Mouse (Mus musculus) adrenal gland, adult (tissue): ENCODE data around the gene Mcl1.
"Not testable (repeated sequence)": the region's sequence is repeated elsewhere in the genome, so short reads cannot be mapped to it uniquely, and the experiment has no call there.

Experiments used
- DNase-seq, 2 experiments: peaks; one replicate each; pipeline ENCODE4 v3.0.0; 2022 to 2023; ENCODE audit warnings: low spot score in 1 of 2; ENCODE audit not compliant: inconsistent age in 2 of 2

The Mcl1 gene

DNA sequence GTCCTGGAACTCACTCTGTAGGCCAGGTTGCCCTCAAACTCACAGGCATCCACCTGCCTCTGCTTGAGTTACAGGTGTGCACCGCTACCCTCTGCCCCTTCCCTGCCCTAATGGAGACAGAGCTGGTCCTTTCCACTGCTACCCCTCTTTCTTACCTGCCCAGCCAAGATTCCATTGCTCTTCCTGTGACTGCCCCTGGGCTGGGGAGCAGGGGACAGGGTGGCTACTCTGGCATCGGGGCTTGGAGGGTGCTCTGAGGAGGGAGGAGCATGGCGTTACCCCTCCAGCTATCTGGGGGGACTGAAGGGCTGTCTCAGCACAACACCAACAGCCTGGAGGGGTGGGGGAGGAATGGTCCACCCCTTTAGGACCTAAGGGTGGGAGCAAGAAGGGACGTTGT is 26.7 kb downstream of the Mcl1 start:
- DNase-seq, result peak in 1 of 2 experiments; percentile 8

GRCm38 (mm10) chr3:95685701-95686100 is 27.1 kb downstream of the Mcl1 start:
- DNase-seq, result no peak

GRCm38 (mm10) chr3:95686492-95687167 is 28.0 kb downstream of the Mcl1 start:
- peak; percentile 16 to 45 for DNase-seq

DNA sequence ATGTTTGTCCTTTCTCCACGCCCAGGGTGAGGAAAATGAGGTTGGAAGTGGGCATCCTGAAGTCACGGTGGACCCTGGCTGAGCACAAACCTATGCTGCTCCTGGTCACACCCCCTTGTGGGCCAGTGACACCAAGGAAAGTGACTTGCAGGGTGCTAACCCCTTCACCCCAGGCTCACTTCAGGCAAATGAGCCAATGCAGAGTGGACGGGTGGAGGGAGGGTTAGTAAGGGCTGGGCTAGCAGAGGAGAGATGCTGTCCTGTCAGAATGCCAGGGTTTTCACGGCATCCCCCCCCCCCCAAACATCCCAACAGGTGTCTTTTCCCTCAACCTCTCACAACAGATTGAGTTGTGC is 28.6 kb downstream of the Mcl1 start:
- peak in 1 of 2 experiments; percentile 15 for DNase-seq

DNA sequence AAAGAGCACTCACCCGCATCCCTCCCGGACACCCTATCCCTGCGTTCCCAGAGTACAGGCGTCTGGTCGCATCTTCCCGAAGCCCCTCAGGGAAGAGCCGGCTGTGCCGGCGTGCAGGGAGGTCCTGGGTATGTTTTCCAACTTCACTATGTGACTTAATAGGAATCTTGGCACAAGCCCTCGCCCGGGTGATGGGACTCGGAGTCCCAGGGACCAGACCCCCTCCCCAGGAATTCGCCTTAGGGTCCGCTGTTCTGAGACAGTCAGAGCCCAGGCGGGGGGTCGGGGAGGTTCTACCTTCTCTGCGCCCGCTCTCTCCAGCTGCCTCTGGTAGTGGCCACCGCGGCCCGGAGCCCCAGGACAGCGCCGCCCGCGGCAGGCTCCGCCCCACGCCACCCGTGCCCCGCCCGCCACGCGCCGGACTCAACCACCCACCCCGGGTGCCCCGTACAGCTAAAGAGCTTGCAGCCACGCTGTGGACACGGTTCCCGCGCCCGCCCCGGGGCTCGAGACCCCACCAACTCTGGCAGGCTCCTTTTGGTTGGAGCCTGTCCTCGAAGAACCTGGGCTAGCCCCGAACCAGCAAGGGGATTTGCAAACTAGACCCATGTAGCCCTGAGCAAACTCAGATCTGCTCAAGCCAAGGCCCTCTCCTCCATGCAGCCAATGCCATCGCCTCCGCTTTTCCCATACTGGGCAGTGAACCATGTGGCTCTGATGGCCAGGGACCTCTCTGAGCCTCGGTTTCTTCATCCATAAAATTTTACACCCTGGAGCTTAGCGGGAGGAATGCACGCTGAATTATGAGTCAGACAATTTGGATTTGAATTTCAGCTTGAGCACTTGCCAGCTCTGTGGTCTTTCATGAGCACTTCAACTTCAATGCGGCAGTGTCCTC is 29.2 kb downstream of the Mcl1 start, which contains the start of gene Adamtsl4:
Gene Adamtsl4 (minus strand): TSS at position 394 of the 898 bp plus-strand sequence.
- DNase-seq, result peak; percentile 83 to 93

DNA sequence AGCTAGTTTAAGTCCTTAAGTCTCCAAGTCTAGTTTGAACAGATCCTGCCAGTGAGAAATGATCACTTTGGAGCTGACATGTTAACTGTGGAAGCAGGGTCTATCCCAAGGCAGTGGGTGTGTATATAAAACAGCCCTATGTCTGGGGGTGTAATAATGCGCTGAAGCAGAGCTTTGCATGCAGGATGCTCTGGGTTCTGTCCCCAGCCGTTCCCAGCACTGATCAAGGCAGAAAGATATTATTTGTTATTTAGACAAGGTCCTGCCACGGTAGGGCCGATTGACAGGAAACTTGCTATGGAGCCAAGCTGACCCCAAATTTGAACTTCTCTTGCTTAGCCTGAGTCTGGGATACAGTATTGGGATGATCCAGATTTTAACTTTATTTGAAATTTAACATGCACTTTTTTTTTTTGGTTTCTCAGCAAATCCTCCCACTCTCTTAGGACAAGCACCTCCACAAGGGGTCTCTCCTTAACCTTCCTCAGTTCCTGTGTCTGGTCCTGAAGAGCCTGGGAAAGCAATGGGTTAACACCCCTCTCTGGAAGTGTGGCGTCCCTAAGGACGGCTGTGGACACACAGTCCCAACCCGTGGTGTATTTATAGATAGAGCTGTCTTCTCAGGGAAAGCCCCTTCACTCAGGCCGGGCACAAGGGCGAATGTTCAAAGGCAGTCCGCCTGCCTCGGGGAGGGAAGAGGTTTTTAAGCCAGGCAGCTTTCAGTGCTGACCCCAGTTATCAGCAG is 30.8 kb downstream of the Mcl1 start:
- DNase-seq, result peak; percentile 37 to 46

GRCm38 (mm10) chr3:95689940-95690339 is 31.4 kb downstream of the Mcl1 start:
- no peak for DNase-seq

DNA sequence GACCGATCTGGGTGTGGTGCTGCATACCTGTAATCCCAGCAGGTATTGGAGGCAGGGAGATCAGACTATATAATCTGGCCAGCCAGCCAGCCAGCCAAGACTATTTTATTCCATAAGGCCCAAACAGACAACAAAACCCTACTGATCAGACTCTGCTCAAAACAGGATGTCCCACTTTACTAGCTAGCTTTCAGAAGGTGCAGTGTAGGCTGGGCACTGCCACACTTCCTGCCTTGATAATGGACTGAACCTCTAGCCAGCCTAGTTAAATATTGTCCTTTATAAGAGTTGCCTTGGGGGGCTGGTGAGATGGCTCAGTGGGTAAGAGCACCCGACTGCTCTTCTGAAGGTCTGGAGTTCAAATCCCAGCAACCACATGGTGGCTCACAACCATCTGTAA is 32.0 kb downstream of the Mcl1 start:
- not testable (repeated sequence) for DNase-seq

GRCm38 (mm10) chr3:95692677-95693076 is 34.1 kb downstream of the Mcl1 start:
- peak in 1 of 2 experiments; percentile 36 for DNase-seq

DNA sequence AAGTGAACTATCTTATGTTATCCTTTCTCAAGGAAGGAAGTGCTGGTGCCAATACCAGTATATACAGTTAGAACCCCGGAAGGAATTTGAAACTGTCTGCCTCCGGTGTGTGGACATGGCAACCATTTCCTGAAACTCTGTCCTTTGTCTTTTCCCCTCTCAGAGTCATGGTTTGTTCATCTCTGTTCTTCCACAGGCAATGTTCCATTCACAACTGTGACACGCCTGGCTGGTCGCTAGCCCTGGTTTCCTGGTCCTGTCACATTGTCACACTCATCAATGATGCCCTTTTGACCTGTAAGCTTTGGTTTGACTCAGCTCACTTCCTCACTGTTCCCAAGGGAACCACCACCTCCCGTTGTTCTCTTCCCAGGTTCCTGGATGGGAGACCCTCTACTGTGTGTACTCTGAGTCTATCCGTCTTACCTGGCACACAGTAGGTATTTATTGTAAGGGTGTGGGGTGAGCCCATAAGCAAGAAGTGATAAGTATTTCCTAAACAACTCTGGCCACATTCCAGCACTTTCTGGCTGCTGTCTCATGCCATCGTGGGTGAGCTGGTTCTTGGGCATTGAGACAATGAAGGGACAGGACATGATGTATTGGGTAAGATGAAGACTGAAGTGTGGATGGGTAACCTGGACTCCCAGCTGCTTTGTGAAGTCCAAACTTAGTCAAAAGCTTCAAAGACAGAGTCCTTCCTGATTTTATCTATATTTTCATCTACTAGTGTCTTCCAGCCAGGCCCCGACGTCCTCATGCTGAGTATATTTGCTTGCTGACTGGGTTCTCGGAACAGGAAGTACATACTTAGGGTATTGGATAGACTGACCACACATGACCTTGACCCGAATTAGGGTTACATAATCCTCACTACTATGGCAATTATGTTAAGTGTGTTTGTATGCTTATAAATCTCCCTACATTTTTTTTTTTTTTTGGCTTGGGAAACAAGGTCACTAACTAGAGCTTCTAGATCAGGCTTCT is 35.5 kb downstream of the Mcl1 start:
- DNase-seq, result peak; percentile 42 to 82

- DNase-seq, result no peak
These were observed 36.5 kb downstream of the Mcl1 start for GRCm38 (mm10) chr3:95694808-95695703.

- no peak for DNase-seq
These were observed 37.2 kb downstream of the Mcl1 start for GRCm38 (mm10) chr3:95695796-95696195.

DNA sequence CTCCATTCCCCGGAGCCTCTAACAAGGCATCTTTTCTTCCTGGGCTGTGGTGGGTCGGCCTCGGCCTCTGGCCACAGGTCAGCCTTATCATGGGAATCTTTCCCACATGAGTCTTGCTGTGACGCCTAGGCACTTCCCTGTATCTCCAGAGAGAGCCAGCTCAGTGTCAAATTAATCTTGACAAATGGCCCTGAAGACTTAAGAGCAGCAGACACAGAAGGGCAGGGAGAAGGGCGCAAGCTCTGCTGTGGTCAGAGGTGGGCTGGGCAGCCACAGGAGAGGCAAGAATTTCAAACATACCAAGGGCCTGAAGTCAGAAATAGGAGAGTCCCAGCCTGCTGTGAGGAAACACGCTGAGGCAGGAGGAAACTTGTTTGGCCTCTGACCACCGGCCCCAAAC is 37.8 kb downstream of the Mcl1 start:
- DNase-seq, result peak; percentile 79 to 89

GRCm38 (mm10) chr3:95698286-95698685 is 39.7 kb downstream of the Mcl1 start:
- no peak for DNase-seq

DNA sequence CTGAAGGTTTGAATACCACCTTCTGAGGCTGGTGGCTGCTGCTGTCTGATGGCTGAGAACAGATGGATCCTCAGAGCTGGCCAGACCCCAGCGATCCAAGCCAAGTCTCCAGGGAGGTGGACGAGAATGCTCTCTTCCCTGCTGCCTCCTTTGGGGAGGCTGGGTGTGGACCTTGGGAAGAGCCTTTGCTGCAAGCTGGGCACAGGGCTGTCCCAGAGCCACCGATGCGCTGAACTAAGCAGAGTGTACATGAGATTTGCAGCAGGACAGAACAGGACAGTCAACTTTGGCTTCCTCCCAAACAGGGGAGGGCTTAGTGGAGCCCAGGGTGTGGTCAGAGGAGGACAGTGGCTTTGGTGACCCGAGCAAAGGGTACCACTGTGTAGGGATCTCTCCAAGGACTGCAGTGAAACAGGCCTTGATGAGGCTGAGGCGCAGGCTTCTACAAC is 41.7 kb downstream of the Mcl1 start:
- peak; percentile 50 to 77 for DNase-seq

DNA sequence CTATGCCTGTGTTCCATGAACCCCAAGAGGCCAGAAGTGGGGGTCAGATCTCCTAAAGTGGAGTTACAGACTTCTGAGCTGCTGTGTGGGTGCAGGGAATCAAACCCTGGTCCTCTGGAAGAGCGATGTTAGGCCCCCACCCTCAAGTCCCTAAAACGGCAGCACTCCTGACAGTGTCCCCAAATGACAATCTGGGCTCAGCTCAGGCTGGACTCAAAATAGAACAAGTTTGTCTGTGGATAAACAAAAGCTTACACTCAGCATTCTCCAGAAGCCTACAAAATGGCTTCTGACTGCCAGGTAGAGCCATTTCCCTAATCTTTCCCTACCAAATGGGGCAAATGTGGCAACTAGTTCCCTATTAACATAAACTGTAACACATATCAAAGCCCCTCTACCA is 42.5 kb downstream of the Mcl1 start:
- DNase-seq, result no peak

- peak; percentile 78 to 90 for DNase-seq
These were observed 43.4 kb downstream of the Mcl1 start for GRCm38 (mm10) chr3:95701877-95702540.

- peak in 1 of 2 experiments; percentile 67 for DNase-seq
These were observed 44.7 kb downstream of the Mcl1 start for GRCm38 (mm10) chr3:95703276-95703675.

GRCm38 (mm10) chr3:95704612-95705011 is 46.0 kb downstream of the Mcl1 start:
- DNase-seq, result no peak
